Mouse (Mus musculus) liver, embryonic 14.5 days (tissue): Measurements from ENCODE around the gene Rnf144b.

Experiments
- CTCF ChIP-seq: IDR thresholded peaks from 2 replicates; pipeline ENCODE4 v1.5.1; 2016; ENCODE audit warnings: antibody characterized with exemption, low read depth, control low read depth
- EP300 ChIP-seq: IDR thresholded peaks from 2 replicates; pipeline ENCODE4 v1.6.1; 2016; ENCODE audit warnings: antibody characterized with exemption, low read depth

GRCm38 (mm10) chr13:47220426-47220825, 98.0 kb downstream of the Rnf144b start:
- TF ChIP-seq CTCF (no peak), EP300 (no peak)
